Mouse (Mus musculus): ENCODE results near the gene Timm10. TPM values are rescaled to one million over a fixed set of nuclear protein-coding genes. Genes with fewer than 3 reads are reported as not detected.

Timm10 gene
- polyA plus RNA-seq, 1 experiment from 2014 or later: 56.1 TPM

- no peak for ATAC-seq
- Histone ChIP-seq H3K36me3 (0 out of 2 replicates have a peak, but pooled peaks cover 3% of the 10 kb centered on the region), H3K27ac (no peak overlapping the region), H3K4me3 (replicated peaks) (no peak overlapping the region), H3K9ac (no peak overlapping the region), H3K27me3 (replicated peaks) (no peaks in the 10 kb centered on the region), H3K4me1 (replicated peaks) (peaks cover 15% of the 10 kb centered on the region), H3K9me3 (no peaks in the 10 kb centered on the region), H3K4me2 (replicated peaks) (no peak overlapping the region)
- 69% methylated on average over 1 of the region's 1 CpGs for WGBS
Observed at GRCm38 (mm10) chr2:84845226-84845625, 18.4 kb downstream of the Timm10 start.

- Histone ChIP-seq H3K4me2 (replicated peaks) (peak overlapping the region; percentile 47), H3K27me3 (replicated peaks) (no peaks in the 10 kb centered on the region), H3K36me3 (peaks cover 14% of the 10 kb centered on the region), H3K9ac (no peak overlapping the region), H3K27ac (peak overlapping the region; percentile 46; the same call in 1 of the 2 replicates), H3K9me3 (no peaks in the 10 kb centered on the region), H3K4me3 (replicated peaks) (no peak overlapping the region), H3K4me1 (replicated peaks) (peaks cover 9% of the 10 kb centered on the region)
- 46% methylated on average over 7 of the region's 7 CpGs for WGBS
- peak; percentile 41; the same call in 1 of the 2 replicates for ATAC-seq
Observed at GRCm38 (mm10) chr2:84850407-84851129, 23.8 kb downstream of the Timm10 start.

- Histone ChIP-seq H3K27me3 (replicated peaks) (no peaks in the 10 kb centered on the region), H3K9me3 (no peaks in the 10 kb centered on the region), H3K4me1 (replicated peaks) (peaks cover 9% of the 10 kb centered on the region), H3K27ac (peak overlapping the region; percentile 7; the same call in 1 of the 2 replicates), H3K36me3 (peaks cover 14% of the 10 kb centered on the region), H3K9ac (no peak overlapping the region), H3K4me2 (replicated peaks) (peak overlapping the region; percentile 47), H3K4me3 (replicated peaks) (0 out of 2 replicates have a peak overlapping the region, but pooled peaks have one; percentile 17)
- peak; percentile 92 for ATAC-seq
- WGBS: 35% methylated on average over 23 of the region's 23 CpGs
Observed at GRCm38 (mm10) chr2:84851130-84852040, 24.6 kb downstream of the Timm10 start.

DNA sequence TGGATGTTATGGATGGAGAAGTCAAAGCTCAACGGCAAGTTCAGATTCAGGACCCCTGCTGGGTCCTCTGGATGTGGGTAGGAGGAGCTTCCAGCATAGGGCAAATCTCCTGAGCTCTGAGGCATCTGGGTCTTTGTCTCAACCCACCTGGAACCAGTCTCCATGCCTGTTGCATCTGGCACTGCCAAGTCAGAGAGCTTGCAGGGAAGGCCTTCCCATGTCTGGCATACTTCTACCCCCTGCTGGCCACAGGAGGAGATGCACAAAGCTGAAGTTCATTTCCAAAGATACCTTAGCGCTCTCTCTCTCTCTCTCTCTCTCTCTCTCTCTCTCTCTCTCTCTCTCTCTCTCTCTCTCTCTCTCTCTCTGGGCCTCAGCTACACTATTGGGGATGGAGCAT lies 28.9 kb downstream of the Timm10 start:
- peaks cover 4% of the 10 kb centered on the region; the same call in 1 of the 2 replicates for H3K4me1 ChIP-seq (replicated peaks)
- peaks cover 17% of the 10 kb centered on the region for H3K36me3 ChIP-seq
- no peak overlapping the region for H3K9ac ChIP-seq
- no peaks in the 10 kb centered on the region for H3K9me3 ChIP-seq
- 54% methylated on average over 2 of the region's 2 CpGs for WGBS
- ATAC-seq: peak; percentile 44; the same call in 1 of the 2 replicates
- no peak overlapping the region for H3K4me3 ChIP-seq (replicated peaks)
- no peak overlapping the region for H3K4me2 ChIP-seq (replicated peaks)
- no peaks in the 10 kb centered on the region for H3K27me3 ChIP-seq (replicated peaks)
- H3K27ac ChIP-seq: no peak overlapping the region

DNA sequence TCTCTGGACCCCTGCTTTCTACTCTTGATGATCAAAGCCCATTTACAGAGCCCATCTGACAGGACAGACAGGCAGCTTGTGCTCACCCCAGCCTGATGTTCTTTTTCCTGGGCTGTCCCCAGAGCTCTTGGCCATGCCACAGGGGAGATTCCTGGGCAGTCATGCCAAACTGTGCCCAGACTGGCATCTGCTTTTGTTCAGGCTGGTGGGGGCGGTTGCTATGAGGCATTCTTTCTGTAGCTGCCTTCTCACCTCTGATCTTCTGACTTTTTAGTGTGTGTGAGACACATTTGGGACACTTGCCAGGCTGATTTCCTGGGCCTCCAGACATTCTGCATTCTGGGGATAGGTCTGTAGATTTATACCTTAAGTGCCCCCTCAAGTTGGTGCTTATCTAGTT lies 31.8 kb downstream of the Timm10 start:
- H3K4me2 ChIP-seq (replicated peaks): no peak overlapping the region
- H3K4me3 ChIP-seq (replicated peaks): no peak overlapping the region
- H3K4me1 ChIP-seq (replicated peaks): no peaks in the 10 kb centered on the region
- peaks cover 30% of the 10 kb centered on the region for H3K36me3 ChIP-seq
- no peaks in the 10 kb centered on the region for H3K27me3 ChIP-seq (replicated peaks)
- H3K9me3 ChIP-seq: no peaks in the 10 kb centered on the region
- ATAC-seq: no peak
- whole genome bisulfite sequencing: 79% methylated on average over 1 of the region's 1 CpGs
- H3K27ac ChIP-seq: no peak overlapping the region
- no peak overlapping the region for H3K9ac ChIP-seq

DNA sequence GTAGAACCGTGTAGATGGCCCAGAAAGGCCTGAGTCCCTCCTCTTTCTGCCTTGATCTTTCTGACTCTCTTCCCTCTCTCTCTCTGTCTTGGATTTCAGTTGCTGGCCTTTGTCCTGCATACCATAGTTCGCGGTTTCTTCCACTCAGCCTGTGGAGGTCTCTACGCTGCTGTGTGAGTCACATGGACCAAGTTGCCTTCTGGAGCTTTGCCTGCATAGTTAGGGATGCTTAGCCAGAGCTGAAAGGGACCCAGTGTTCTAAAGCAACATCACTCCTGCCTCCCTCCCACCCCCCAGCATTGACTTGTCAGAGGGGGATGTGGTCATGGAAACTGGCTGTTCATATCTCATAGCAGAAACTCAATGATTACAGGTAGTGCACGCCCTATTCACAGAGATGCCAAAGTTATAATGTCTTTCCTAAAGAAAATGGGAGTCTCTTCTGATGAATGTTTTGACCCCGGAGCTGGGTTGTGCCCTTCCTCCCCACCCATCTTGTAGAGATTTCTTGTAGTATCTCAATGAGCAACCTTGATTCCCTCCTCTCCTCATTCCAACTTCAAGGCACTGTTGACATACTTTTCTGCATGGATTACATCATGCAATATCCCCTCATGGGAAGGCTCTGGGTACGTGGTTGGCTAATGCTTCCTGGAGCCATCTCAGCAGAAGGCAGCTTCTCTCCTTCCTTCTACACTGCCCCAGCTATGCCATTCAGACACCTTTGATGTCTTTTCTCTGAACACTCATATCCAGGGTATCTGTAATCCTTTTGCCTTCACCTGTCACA lies 33.4 kb downstream of the Timm10 start:
- 85% methylated on average over 7 of the region's 7 CpGs for WGBS
- ATAC-seq: no peak
- peaks cover 19% of the 10 kb centered on the region; the same call in 1 of the 2 replicates for H3K36me3 ChIP-seq

GRCm38 (mm10) chr2:84861430-84861829 lies 34.6 kb downstream of the Timm10 start:
- ATAC-seq: no peak
- Histone ChIP-seq H3K4me2 (replicated peaks) (no peak overlapping the region), H3K27me3 (replicated peaks) (peaks cover 10% of the 10 kb centered on the region), H3K27ac (no peak overlapping the region), H3K9me3 (no peaks in the 10 kb centered on the region), H3K4me3 (replicated peaks) (no peak overlapping the region), H3K9ac (no peak overlapping the region), H3K36me3 (0 out of 2 replicates have a peak, but pooled peaks cover 18% of the 10 kb centered on the region), H3K4me1 (replicated peaks) (peaks cover 10% of the 10 kb centered on the region)
- WGBS: 93% methylated on average over 3 of the region's 3 CpGs

More for the DNA sequence above, 33.4 kb downstream of the Timm10 start:
- Histone ChIP-seq H3K27ac (no peak overlapping the region), H3K4me2 (replicated peaks) (no peak overlapping the region), H3K9ac (no peak overlapping the region), H3K4me1 (replicated peaks) (no peaks in the 10 kb centered on the region), H3K27me3 (replicated peaks) (no peaks in the 10 kb centered on the region), H3K9me3 (no peaks in the 10 kb centered on the region), H3K4me3 (replicated peaks) (no peak overlapping the region)

DNA sequence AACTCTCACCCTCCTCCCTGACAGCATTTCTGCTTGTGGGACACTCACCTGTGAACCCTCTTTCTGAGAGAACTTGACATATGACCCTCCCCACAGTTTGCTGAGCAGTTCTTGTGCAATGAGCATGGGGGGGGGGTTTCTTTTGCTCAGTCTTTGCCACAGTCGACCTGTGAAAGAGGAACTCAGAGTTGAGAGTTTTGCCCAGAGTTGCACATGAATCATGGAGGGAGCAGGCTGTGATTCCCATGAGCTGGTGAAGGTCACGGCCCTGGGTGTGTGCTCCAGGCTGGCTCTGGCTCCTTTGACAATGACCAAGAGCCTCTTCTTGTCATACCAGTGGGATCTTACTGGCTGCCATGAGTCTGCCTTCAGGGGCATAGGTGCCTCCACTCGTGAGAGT lies 35.4 kb downstream of the Timm10 start:
- Histone ChIP-seq H3K9ac (no peak overlapping the region), H3K4me1 (replicated peaks) (peaks cover 14% of the 10 kb centered on the region), H3K27ac (no peak overlapping the region), H3K4me3 (replicated peaks) (no peak overlapping the region), H3K4me2 (replicated peaks) (no peak overlapping the region), H3K27me3 (replicated peaks) (peaks cover 18% of the 10 kb centered on the region), H3K9me3 (no peaks in the 10 kb centered on the region), H3K36me3 (0 out of 2 replicates have a peak, but pooled peaks cover 18% of the 10 kb centered on the region)
- no peak for ATAC-seq
- WGBS: 80% methylated on average over 3 of the region's 3 CpGs

DNA sequence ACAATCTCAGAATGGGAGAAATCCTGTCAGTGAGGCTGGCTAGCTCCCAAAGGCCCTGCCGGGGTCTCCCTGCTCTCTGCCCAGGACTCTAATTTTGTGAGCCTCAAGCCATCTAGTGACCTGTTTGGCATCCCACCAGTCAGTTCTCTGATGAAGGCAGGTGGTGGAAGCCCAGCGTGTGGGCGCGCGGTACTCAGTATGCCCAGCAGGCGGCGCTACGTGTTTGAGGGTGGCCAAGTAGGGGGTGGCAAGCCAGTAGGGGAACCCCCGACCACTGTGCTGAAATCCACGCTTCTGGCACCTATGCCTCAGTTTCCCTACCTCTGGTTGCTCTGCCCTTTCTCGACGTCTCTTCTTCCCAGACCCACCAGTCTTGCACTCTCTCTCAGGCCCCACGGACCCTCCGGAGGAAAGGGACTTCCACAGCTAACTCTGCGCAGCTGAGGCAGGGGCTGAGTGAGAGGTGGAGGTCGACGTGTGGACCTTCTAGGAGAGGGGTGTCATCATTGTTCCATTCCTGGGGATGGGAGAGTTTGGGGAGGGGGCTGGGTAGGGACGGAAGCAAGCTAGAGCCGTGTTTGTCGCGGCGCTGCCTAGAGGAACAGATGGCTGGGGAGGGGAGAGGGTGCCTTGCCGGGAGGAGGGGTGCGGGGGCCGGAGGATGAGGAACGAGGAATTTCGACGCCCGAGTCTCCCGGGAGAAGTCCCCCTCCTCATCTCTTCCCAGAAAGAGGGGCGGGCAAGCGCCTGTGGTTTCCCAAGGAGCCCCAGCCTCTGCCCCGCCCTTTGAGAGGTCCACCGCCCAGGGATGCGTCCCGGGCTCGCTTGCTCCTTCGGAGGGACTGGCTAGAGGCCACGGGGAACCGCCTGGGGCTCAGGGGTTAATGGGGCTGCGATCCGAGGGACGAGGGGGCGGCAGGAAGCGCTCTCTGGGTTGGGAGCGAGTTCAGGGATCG lies 39.1 kb downstream of the Timm10 start:
- peak overlapping the region; percentile 85 for H3K4me2 ChIP-seq (replicated peaks)
- H3K9ac ChIP-seq: peak overlapping the region; percentile 39
- under 1% methylated on average over 47 of the region's 47 CpGs for WGBS
- H3K36me3 ChIP-seq: 0 out of 2 replicates have a peak, but pooled peaks cover 11% of the 10 kb centered on the region
- H3K4me1 ChIP-seq (replicated peaks): peaks cover 14% of the 10 kb centered on the region
- H3K9me3 ChIP-seq: no peaks in the 10 kb centered on the region
- peak overlapping the region; percentile 28 for H3K4me3 ChIP-seq (replicated peaks)
- ATAC-seq: peak; percentile 59
- peaks cover 47% of the 10 kb centered on the region for H3K27me3 ChIP-seq (replicated peaks)
- H3K27ac ChIP-seq: no peak overlapping the region

GRCm38 (mm10) chr2:84868521-84868943 lies 41.7 kb downstream of the Timm10 start:
- Histone ChIP-seq H3K4me3 (replicated peaks) (no peak overlapping the region), H3K9ac (no peak overlapping the region), H3K9me3 (no peaks in the 10 kb centered on the region), H3K4me2 (replicated peaks) (no peak overlapping the region), H3K27ac (no peak overlapping the region), H3K4me1 (replicated peaks) (peaks cover 24% of the 10 kb centered on the region), H3K36me3 (no peaks in the 10 kb centered on the region), H3K27me3 (replicated peaks) (peaks cover 73% of the 10 kb centered on the region)
- ATAC-seq: no peak
- WGBS: 10% methylated on average over 5 of the region's 5 CpGs

DNA sequence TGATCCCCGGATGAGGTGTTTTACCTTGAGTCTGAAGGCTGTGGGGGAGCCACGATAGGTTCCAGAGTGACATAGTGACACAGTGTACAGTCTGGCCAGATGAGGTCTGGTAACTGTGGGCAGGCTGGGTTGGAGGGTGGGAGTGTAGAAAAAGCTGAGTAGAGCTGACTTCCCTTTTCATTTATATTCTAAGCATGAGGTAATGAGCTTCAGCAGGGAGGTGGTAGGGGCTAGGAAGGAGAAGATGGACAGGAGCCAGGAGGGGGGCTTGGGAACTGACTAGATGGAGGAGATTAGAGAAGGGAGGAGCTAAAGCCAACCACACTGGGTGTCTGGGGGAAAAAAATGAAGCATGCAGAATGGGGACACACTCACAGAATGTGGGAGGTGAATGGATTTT lies 42.2 kb downstream of the Timm10 start:
- Histone ChIP-seq H3K9ac (no peak overlapping the region), H3K9me3 (no peaks in the 10 kb centered on the region), H3K36me3 (no peaks in the 10 kb centered on the region), H3K27ac (no peak overlapping the region), H3K4me3 (replicated peaks) (no peak overlapping the region), H3K4me2 (replicated peaks) (no peak overlapping the region), H3K4me1 (replicated peaks) (peaks cover 24% of the 10 kb centered on the region), H3K27me3 (replicated peaks) (peaks cover 78% of the 10 kb centered on the region)
- WGBS: 67% methylated on average over 2 of the region's 2 CpGs
- ATAC-seq: no peak

Measured in intestine, embryonic 15.5 days (tissue).